Mouse (Mus musculus) erythroid progenitor cell, adult 5-6 weeks (primary cell): ENCODE results near the gene Gm3336. TPM values are rescaled to one million over a fixed set of nuclear protein-coding genes. Genes with fewer than 3 reads are reported as not detected.

Experiments used
- ATAC-seq: replicated peaks from 2 replicates; pipeline ENCODE4 v1.8.0; 2016; ENCODE audit warnings: moderate number of reproducible peaks, mild to moderate bottlenecking, moderate TSS enrichment, inconsistent platforms; ENCODE audit not compliant: poor library complexity, low FRiP score, severe bottlenecking
- total RNA-seq, 2 experiments: library from RNA; stranded (forward) in 1 of 2; stranded (reverse) in 1 of 2; fragments of 150-400 nt in 1 of 2; fragments of 186-747, 209-891 nt in 1 of 2; gene quantifications; 2 replicates each; pipeline versions ENCODE4 v1.2.3 to v1.2.4; 2015 to 2017; ENCODE audit warnings: low replicate concordance in 2 of 2

Gene Gm3336
- total RNA-seq, 2 experiments from 2014 or later, result not detected

DNA sequence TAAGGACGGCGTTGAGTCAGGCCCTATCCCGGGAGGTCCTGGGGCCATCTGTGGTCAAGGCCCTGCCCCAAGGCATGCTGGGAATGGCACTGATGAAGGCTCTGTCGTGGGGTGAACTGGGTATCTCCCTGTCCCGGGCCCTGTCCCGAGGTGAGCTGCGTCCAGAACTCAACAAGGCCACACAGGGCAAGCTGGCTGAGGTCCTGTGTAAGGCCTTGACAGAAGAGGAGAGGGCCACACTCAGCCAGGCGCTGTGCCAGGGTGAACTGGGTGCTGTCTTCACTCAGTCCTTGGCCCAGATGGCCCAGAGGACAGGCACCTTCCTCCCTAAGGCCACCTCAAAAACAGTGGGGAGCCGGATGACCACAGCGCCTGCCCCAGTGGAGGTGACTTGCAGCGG is 7.3 kb upstream of the Gm3336 start:
- ATAC-seq, result no peak

DNA sequence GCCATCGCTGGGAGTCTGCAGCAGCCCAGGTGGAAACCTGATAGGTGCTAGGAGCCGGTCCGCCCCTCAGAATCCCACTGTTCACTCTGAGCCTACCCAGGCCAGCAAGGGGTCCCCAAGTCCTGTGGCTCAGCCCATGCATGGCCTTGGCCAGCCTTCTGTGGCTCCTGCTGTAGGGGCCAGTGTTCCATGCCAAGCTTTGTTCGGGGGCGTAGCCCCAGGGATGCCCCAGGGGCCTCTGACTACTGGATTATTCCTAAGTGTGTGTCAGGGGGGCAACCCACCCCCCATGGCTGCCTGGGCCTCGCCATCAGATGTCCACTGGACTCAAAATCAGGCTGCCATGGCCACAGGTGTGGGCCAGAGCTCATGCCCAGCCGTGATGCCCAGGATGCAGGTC is 4.4 kb upstream of the Gm3336 start:
- no peak for ATAC-seq

DNA sequence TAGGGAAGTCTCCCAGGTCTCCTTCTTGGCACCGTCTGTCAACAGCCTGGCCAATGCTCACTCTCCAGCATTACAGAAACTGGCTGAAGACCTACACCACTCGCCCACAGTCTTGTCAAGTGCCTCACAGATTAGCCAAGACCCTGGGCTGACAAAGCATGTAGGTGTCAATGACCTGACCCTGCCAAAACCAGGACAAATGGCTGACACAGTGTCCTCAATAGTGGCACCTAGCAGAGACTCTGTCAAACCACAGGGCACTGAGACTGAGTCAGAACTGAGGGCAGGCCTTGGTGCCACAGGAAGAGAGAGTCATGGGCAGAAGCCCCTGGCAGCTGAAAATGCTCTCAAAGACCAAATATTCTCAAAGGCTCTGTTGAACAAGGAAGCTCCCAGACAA is 3.3 kb upstream of the Gm3336 start:
- ATAC-seq, result no peak

DNA sequence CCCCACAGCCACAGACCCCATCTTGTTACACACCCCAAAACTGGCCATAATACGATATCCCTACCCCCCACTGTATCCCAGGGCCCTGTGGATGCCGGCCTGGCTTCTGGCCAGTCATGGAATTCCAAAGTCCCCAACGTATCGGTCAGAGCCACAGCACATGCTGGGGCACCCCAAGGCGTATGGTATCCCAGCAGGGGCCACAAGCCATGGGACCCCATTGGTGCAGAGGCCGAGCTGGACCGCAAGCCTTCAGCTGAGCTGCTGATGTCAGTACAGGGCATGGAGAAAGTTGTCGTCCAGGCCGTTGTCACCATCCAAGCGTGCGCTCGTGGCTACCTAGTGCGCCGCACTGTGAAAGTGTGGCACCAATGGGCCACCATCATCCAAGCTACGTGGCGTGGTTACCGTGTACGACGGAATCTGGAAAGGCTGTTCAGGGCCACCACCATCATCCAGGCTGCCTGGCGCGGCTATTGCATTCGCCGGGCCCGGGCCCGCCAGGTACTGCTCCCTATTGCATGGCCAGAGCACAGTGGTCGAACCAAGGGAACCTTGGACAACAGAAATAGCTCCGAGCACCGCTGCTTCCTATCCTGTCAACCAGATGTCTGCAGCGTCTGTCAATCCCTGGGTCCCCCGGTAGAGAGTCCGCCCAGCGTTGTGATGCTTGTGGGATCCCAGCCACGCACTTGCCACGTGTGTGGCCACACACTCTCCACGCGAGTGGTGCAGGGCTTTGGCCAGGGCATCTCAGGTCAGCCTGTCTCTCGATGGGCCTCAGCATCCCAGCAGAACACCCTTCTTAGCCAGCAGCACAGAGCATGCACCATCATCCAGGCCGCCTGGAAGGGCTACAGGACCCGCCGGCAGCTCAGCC is 1.6 kb upstream of the Gm3336 start:
- ATAC-seq, result no peak

DNA sequence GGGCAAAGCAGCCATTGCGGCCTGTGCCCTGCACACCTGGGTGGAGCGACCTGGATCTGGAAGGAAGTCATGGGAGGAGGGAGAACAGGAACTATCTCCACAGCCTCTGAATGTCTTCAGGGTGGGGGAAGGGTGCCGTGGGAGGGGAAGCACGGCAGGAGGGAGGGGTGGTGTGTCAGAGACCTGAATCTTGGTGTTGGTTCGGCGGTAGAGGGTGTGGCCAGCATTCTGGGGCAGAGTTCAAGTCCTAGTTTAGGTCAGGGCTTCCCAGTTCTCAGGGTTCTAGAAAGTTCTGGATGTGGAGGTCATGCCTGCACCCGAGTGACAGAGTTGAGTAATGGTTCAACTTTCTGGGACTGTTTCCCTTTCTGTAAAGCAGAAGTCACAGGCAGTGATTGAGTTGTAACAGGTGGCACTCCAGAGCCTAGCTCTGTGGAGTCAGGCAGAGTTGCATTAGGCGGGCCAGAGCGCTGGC is 1.5 kb downstream of the Gm3336 start:
- no peak for ATAC-seq

DNA sequence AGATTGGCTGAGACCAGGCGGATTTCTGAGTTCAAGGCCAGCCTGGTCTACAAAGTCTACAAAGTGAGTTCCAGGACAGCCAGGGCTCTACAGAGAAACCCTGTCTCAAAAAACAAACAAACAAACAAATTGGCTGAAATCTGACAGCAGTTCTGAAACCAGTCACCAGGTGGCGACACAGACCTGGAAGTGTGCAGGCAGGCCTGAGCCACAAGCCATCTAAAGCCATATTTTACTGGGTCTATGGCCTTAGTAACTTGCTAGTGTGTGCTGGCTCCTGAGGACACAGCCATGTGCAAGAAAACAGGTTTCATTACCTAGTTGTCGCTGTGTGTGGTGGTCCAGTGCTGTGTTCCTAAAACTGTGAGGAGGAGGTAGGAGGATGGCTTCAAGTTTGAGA is 2.4 kb downstream of the Gm3336 start:
- ATAC-seq, result no peak

DNA sequence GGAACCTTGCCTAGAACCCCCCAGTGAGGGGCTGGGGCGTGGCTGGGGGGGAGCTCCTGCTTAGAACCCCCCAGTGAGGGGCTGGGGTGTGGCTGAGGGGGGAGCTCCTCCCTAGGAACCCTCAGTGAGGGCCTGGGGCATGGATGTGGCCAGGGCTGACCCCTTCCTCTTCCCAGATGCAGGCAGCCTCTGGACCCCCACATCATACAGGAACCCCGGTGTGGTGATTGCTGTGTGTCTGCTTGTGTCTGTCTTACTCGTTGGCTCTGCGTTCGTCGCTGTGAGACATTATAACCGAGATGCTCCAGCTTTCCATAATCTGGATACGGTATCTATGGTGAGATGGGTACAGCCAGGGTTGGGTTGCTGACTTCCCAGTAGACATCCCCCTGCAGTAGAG is 3.3 kb downstream of the Gm3336 start:
- ATAC-seq, result no peak

DNA sequence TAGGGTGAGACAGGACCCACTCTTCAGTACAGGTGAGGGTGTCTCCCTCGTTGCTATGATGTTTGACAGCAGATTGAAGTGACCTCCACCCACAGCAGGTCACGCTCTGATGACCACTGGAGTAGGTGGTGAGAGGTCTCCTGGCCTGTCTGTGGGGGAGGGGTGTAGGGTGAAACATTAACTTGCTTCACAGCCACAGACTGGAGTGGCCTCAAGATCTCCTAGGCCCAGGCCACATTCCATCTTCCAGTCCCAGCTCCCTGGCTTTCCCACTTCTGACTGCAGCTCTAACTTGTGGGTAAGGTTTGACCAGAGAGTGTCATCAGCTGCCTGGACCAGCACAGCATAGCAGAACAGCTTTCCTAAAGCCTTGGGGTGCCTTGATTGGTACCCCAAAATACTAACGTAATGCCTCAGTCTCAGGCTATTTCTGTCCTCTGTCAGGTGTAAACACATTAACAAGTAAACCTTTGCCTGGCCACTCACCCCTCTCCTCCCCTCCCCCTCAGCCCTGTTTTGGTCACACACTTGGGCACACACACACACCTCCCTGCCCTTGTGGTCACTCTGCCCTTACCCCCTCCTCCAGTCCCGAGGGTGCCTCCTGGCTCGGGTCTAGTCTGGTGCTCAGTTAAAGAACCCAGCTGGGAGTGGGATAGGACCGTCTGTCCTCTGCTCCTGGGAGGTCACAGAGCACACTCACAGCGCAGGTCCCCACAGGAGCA is 5.3 kb downstream of the Gm3336 start, which contains the start of gene Pde4c:
TSS of gene Pde4c (plus strand) at position 235 of the 725 bp plus-strand sequence.
- ATAC-seq, result no peak

DNA sequence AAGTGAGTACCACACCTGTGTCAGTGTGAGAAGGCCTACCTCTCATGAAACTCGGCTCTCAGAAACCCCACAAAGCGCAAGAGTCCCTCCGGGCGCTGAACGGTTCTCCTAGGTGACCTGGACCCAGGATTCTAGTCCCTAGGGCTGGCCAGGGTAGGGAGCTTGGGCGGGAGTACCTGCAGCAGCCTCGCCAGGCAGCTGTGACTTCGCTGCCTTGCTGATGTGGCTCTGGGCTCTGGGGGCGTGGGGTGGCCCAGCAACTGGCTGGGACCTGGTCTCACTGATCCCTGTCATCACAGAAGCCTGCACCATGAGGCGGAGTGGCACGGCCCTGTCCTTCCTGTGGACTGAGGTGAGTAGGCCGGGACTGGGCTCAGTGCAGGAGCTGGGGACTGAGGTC is 5.9 kb downstream of the Gm3336 start:
- no peak for ATAC-seq

DNA sequence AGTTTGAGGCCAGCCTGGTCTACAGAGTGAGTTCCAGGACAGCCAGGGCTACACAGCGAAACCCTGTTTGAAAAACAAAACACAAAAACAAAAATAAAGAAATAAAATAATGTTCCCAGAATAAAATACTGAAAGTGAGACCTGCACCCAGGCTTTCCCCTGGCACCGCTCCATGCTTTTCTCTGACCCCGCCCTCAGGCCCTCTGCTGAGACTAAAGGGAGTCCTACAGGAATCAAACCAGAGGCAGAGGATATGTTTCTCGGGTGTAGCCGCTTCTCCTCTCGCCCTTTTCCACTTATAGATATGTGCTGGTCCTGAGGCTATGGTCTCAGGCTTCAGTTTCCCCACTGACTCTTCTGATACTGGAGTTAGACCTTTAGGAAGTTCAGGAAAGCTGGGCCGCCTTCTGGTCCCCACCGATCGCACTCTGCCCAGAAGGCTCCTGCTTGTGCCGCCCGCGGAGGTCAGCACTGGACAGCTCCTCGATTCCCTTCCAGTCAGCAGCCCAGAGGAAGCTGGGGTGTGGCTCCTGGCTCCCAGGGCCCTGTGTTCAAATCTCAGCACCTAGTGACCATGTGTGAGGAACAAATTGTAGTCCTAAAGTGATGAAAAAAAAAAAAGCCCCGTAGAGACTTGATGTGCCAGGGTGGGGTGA is 7.6 kb downstream of the Gm3336 start:
- ATAC-seq, result no peak

DNA sequence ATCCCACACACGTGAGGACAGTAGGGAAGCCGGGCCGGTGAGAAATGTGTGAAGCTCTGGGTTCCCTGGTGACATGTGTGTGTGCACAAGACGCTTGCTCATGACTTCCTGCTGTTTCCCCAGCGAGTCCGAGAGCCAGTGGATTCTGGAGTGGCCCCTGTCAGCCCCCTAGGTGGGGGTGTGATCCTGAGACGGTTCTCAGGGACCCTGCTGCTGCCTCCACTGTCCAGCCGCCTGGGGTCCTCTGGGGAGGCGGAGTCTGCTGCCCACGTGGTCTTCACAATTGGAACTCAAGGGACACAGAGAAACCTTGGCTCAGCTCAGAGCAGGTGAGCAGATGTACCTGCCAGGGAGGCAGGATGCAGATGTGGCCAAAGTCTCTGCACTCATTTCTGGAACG is 8.4 kb downstream of the Gm3336 start:
- ATAC-seq, result no peak

DNA sequence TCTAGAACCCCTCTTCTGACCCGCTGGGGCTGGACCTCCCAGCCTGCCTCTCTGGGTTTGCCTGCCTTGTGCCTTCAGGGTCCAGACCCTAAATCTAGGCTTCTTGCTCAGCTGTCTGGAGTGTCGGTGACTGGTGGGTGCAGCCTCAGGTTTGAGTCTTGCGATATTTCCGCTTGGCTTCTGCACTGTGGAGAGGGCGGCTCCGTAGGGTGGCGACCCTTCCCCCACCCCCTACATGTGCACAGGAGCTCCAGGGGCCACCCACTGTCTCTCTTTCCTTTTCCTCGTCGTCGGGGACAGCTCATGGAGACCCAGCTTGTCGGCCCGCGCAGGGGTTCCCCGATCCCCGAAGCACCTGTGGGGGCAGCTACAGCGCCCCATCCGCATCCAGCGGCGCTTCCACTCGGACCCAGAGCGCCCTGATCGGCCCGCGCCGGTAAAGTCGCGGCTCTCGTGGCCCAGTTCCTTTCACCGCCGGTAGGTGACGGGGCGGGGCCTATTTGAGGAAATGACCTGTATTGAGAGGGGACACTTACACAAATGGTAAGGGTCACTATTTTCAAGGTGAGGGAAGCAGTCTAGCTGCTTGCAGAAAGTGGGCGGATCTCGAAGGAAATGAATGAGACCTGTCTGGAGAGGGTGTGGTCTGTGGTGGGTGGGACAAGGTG is 11.6 kb downstream of the Gm3336 start:
- ATAC-seq, result no peak

DNA sequence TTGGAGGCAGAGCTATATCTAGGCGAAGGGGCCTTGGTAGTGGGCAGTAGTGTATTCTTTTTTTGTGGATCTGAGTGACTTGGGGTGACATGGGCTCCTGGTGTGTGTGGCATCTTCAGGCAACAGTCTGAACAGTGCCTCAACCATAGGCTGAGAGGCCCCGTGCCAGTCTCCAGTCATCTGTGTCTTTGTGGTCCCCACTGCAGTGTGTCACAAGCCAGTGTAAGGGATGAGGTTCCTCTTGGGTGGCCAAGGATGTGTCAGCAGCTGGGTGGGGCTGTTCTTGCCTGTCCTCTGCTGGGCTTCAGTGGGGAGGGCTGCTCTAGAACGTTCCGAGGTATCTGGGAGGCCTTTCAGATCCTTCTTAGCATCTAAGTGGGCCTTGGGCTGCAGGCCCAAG is 12.6 kb downstream of the Gm3336 start:
- no peak for ATAC-seq

DNA sequence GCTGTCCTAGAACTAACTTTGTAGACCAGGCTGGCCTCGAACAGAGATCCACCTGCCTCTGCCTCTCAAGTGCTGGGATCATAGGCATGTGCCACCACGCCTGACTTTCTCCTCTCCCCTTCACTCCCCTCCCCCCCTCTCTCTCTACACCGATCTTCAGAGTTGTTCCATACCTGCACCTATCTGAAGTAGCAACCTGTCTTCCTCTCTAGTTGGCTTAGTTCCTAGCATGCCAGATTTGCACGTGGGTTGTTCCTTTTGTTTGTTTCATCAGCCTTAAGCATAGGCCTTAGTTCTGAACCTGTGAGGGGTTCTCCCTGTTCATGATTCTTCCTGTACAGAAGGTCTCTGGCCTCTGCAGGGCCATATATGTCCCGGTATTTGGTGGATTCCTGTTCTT is 19.4 kb downstream of the Gm3336 start:
- no peak for ATAC-seq

DNA sequence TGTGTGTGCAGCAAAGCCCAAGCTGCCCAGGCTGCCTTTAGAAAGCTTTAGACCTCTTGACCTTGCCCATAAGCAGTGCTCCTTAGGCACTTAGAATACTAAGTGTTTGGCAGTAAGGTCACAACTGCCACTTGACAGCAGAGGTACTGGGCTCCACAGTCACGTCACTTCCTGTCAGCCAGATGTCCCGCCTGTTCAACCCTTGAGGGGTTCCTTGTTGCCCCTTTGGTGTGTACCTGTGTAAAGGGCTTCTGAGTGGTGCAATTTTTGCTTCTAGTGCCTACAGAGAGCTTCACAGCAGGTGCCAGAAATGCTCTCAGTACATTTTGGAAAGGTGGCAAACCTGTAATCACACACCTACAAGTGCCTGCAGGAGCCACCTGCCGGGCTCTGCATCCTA is 19.9 kb downstream of the Gm3336 start:
- no peak for ATAC-seq

DNA sequence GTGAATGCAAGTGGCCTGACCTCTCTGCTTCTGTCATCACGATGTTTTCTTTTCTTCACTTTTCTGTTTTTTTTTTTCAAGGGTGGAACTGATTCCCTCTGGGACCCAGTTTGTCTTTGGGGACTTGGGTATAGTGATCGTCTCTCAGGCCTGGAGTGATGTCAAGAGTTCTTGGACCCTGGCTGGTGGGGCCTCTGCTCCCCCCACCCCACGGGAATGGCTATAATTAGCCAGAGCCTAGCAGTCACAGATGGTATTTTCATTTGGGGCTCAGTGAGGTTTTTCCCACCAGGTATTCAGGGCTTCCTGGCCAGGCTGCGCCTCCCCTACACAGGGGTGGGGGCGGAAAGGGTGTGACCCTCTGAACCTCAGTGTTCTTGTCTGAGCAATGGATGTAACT is 23.3 kb downstream of the Gm3336 start:
- ATAC-seq, result no peak

DNA sequence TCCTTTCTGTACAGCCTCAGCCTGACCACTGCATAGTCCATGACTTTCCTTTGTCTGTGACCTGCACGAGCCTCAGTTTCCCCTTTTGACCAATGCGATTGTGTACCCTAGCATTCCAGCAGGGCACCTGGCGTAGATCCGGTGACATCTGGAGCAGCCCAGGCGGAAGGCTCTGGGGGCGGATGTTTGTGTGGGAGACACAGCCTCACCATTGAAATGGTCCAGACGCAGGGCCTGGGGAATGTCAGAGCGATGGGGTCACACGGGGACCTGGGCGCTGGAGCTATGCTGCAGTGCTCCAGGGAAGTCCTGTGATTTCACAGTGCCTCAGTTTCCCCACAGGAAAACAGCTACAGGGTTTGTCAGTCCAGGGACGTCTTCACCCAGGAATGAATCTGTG is 23.8 kb downstream of the Gm3336 start:
- ATAC-seq, result no peak

DNA sequence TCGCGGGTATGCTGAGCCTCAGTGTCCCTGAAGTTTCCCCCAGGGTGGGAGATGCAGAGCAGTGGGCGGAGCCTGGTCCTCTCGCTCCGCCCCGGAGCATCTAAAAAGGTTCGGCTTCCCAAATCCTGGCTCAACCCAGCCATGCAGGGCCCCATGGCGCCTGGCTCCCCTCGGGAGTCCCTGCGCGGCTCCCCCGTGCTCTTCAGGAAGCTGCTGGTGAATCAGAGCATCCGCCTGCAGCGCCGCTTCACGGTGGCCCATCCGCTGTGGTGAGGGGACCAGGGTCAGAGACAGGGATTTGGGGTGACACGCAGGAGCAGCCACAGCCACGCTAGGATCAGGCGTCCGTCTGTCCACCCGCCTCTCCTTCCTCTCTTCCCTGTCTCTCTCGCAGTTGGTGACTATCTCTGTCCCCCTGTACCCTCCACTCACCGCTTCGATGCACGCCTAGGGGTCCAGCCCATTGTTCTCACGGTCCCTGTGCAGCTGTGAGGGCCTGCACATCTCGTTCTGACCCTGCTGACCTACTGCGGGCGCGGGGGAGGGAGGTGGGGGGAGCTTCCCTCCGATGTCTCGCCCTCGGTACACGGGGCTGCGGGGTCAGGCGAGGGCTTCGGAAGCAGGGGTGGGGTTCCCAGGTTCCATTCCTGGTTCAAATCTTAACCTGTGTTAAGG is 24.8 kb downstream of the Gm3336 start:
- no peak for ATAC-seq
